Mouse (Mus musculus) brain, embryonic 14.5 days (tissue): ENCODE measurements around the gene Idnk.
A peak's percentile ranks its signal among the peaks of the same experiment; 100 is the strongest.

Experiments used
- CTCF ChIP-seq: fragments of 200-500 bp; IDR thresholded peaks from 2 replicates; pipeline ENCODE4 v1.5.1; 2012; ENCODE audit warnings: inconsistent platforms, mild to moderate bottlenecking, moderate library complexity, borderline replicate concordance; ENCODE audit not compliant: insufficient read depth, insufficient read length; ENCODE audit errors: extremely low read depth
- POLR2A ChIP-seq: fragments of 200-500 bp; IDR thresholded peaks from 2 replicates; pipeline ENCODE4 v1.6.1; 2012; ENCODE audit warnings: mild to moderate bottlenecking, inconsistent platforms, borderline replicate concordance; ENCODE audit not compliant: poor library complexity, insufficient read depth, insufficient read length, severe bottlenecking; ENCODE audit errors: extremely low read depth

DNA sequence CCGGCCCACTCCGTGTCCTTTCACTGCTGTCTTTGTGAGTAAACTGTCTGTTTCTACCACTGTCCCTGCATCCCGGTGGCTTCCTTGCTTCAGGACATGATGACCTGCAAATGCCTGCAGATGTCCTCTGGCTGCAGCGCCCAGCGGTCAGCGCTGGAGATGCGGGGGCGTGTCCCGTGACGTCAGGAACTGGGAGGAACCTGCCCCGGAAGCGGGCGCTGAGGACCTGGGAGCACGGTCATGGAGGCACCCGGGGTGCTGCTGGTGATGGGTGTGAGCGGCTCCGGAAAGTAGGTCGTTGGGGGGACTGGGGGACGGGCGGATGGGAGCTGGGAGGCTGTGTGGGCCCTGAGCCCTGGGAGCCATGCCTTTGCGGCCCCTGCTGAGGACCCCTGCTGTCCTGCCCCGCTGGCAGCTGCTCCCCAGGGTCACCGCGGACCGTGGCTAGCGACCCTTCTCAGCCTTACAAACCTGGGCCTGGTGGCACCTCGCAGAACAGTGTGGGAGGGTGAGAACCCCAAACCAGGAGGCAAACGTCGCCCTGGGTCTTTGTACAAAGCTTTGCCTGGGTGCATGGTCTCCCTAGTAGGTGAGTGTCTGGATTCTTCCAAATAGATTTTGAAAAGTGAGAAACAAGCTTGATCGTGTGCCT lies at the start of gene Idnk:
- TF ChIP-seq POLR2A (peak; percentile 41; the same call in 1 of the 2 replicates), CTCF (peak; percentile 53)
